Mouse (Mus musculus) CH12.LX (cell line): ENCODE results near the gene Camkmt. TPM values are rescaled to one million over a fixed set of nuclear protein-coding genes. Genes with fewer than 3 reads are reported as not detected.

ENCODE experiments used
- DNase-seq: peaks from one replicate; pipeline ENCODE4 v3.0.0-alpha.2; 2013; ENCODE audit errors: extremely low read depth
- H3K27ac ChIP-seq: 2 replicates; pipeline ENCODE4 v1.5.1; 2012; ENCODE audit warnings: low read depth, mild to moderate bottlenecking, control low read depth, moderate library complexity; ENCODE audit not compliant: insufficient read depth
- H3K27me3 ChIP-seq: replicated peaks from 2 replicates; pipeline ENCODE3; 2012; ENCODE audit warnings: inconsistent platforms
- H3K36me3 ChIP-seq, 2 experiments: replicated peaks in 1 of 2; 2 replicates each; pipeline versions ENCODE3 to v1.6.1; 2012; ENCODE audit warnings: inconsistent platforms in 1 of 2, low read length in 1 of 2, mild to moderate bottlenecking in 1 of 2, mixed read lengths in 1 of 2, moderate library complexity in 1 of 2; ENCODE audit not compliant: control insufficient read depth in 1 of 2, insufficient read depth in 1 of 2
- H3K4me1 ChIP-seq, 2 experiments: 2 replicates each; pipeline ENCODE4 v1.6.1; 2012; ENCODE audit warnings: inconsistent platforms in 1 of 2, moderate library complexity in 1 of 2; ENCODE audit not compliant: insufficient read depth in 2 of 2, control insufficient read depth in 1 of 2
- H3K4me2 ChIP-seq: 2 replicates; pipeline ENCODE4 v1.6.1; 2012; ENCODE audit warnings: low read depth, mild to moderate bottlenecking, control low read depth; ENCODE audit not compliant: poor library complexity, insufficient read depth, severe bottlenecking
- H3K4me3 ChIP-seq, 3 experiments: fragments of 150-350 bp in 1 of 3; sonication (generic) in 1 of 3; replicated peaks in 1 of 3; 2 replicates each; pipeline versions ENCODE3 to v1.5.1; 2011 to 2012; ENCODE audit warnings: low read depth in 2 of 3, low read length in 2 of 3, mild to moderate bottlenecking in 2 of 3, moderate library complexity in 2 of 3, control low read depth in 1 of 3, improper control_type of control experiment in 1 of 3, inconsistent platforms in 1 of 3, mixed read lengths in 1 of 3; ENCODE audit not compliant: poor library complexity in 1 of 3
- H3K79me2 ChIP-seq: replicated peaks from 2 replicates; pipeline ENCODE4 v1.6.1; 2012; ENCODE audit warnings: mild to moderate bottlenecking, moderate library complexity; ENCODE audit not compliant: control insufficient read depth, poor library complexity, insufficient read depth, severe bottlenecking; ENCODE audit errors: extremely low read depth
- H3K9ac ChIP-seq: 2 replicates; pipeline ENCODE4 v1.6.1; 2012; ENCODE audit warnings: low read depth, mild to moderate bottlenecking, control low read depth, moderate library complexity; ENCODE audit not compliant: insufficient read depth
- H3K9me3 ChIP-seq: replicated peaks from 2 replicates; pipeline ENCODE3; 2012; ENCODE audit warnings: low read length, inconsistent platforms, mixed read lengths
- BHLHE40 ChIP-seq: IDR thresholded peaks from 2 replicates; pipeline ENCODE4 v1.6.1; 2011; ENCODE audit warnings: mild to moderate bottlenecking, low read depth, low read length, improper control_type of control experiment
- CHD2 ChIP-seq: IDR thresholded peaks from 2 replicates; pipeline ENCODE4 v1.6.1; 2011; ENCODE audit warnings: low read length, improper control_type of control experiment
- CTCF ChIP-seq, 2 experiments: IDR thresholded peaks in 1 of 2; conservative IDR thresholded peaks in 1 of 2; 2 replicates each; pipeline ENCODE4 v1.5.1; 2011 to 2012; ENCODE audit warnings: low read depth in 2 of 2, low read length in 2 of 2, improper control_type of control experiment in 1 of 2, inconsistent platforms in 1 of 2, mild to moderate bottlenecking in 1 of 2, moderate library complexity in 1 of 2
- E2F4 ChIP-seq: IDR thresholded peaks from 2 replicates; pipeline ENCODE4 v1.6.1; 2011; ENCODE audit warnings: low read depth, low read length, improper control_type of control experiment; ENCODE audit not compliant: insufficient replicate concordance
- ELF1 ChIP-seq: IDR thresholded peaks from 2 replicates; pipeline ENCODE4 v1.6.1; 2014; ENCODE audit warnings: low read depth, mild to moderate bottlenecking, inconsistent platforms, low read length, improper control_type of control experiment
- EP300 ChIP-seq: IDR thresholded peaks from 2 replicates; pipeline ENCODE4 v1.6.1; 2011; ENCODE audit warnings: low read length, improper control_type of control experiment
- JUND ChIP-seq: conservative IDR thresholded peaks from 2 replicates; pipeline ENCODE4 v1.6.1; 2011; ENCODE audit warnings: low read depth, low read length, improper control_type of control experiment
- KAT2A ChIP-seq: IDR thresholded peaks from 2 replicates; pipeline ENCODE4 v1.6.1; 2012; ENCODE audit warnings: low read length, improper control_type of control experiment, inconsistent platforms; ENCODE audit not compliant: insufficient replicate concordance
- MAFK ChIP-seq: IDR thresholded peaks from 2 replicates; pipeline ENCODE4 v1.6.1; 2011; ENCODE audit warnings: low read length, improper control_type of control experiment; ENCODE audit not compliant: insufficient replicate concordance
- MAX ChIP-seq: IDR thresholded peaks from 2 replicates; pipeline ENCODE4 v1.6.1; 2011; ENCODE audit warnings: low read length, improper control_type of control experiment
- MAZ ChIP-seq: IDR thresholded peaks from 2 replicates; pipeline ENCODE4 v1.6.1; 2012; ENCODE audit warnings: low read depth, mild to moderate bottlenecking, inconsistent platforms, low read length, improper control_type of control experiment, moderate library complexity
- NELFE ChIP-seq: IDR thresholded peaks from 2 replicates; pipeline ENCODE4 v1.6.1; 2011; ENCODE audit warnings: low read depth, low read length, improper control_type of control experiment
- PAX5 ChIP-seq: IDR thresholded peaks from 2 replicates; pipeline ENCODE4 v1.6.1; 2012; ENCODE audit warnings: low read length, inconsistent platforms, mixed read lengths
- POLR2AphosphoS2 ChIP-seq: IDR thresholded peaks from 2 replicates; pipeline ENCODE4 v1.6.1; 2011; ENCODE audit warnings: low read depth, low read length, improper control_type of control experiment
- RAD21 ChIP-seq: IDR thresholded peaks from 2 replicates; pipeline ENCODE4 v1.6.1; 2011; ENCODE audit warnings: low read depth, mild to moderate bottlenecking, low read length, improper control_type of control experiment, moderate library complexity
- SIN3A ChIP-seq: IDR thresholded peaks from 2 replicates; pipeline ENCODE4 v1.6.1; 2012; ENCODE audit warnings: low read length, improper control_type of control experiment, inconsistent platforms
- SMC3 ChIP-seq: IDR thresholded peaks from 2 replicates; pipeline ENCODE4 v1.6.1; 2011; ENCODE audit warnings: low read depth, low read length, improper control_type of control experiment
- TCF12 ChIP-seq: IDR thresholded peaks from 2 replicates; pipeline ENCODE4 v1.6.1; 2014; ENCODE audit warnings: low read depth, mild to moderate bottlenecking, inconsistent platforms, low read length, improper control_type of control experiment
- UBTF ChIP-seq: IDR thresholded peaks from 2 replicates; pipeline ENCODE4 v1.6.1; 2012; ENCODE audit warnings: low read depth, mild to moderate bottlenecking, inconsistent platforms, low read length, improper control_type of control experiment, moderate library complexity
- USF1 ChIP-seq: IDR thresholded peaks from 2 replicates; pipeline ENCODE4 v1.6.1; 2014; ENCODE audit warnings: low read depth, mild to moderate bottlenecking, inconsistent platforms, low read length, improper control_type of control experiment
- USF2 ChIP-seq: conservative IDR thresholded peaks from 2 replicates; pipeline ENCODE4 v1.6.1; 2011; ENCODE audit warnings: low read depth, low read length, improper control_type of control experiment
- ZKSCAN1 ChIP-seq: IDR thresholded peaks from 2 replicates; pipeline ENCODE4 v1.6.1; 2012; ENCODE audit warnings: low read depth, inconsistent platforms, low read length, improper control_type of control experiment, borderline replicate concordance
- ZMIZ1 ChIP-seq: IDR thresholded peaks from 2 replicates; pipeline ENCODE4 v1.6.1; 2012; ENCODE audit warnings: low read depth, mild to moderate bottlenecking, inconsistent platforms, low read length, improper control_type of control experiment
- ZNF384 ChIP-seq: IDR thresholded peaks from 2 replicates; pipeline ENCODE4 v1.6.1; 2012; ENCODE audit warnings: low read depth, low read length, improper control_type of control experiment, inconsistent platforms
- dilution Hi-C: fragments of 300-500 bp; cut with MboI; formaldehyde crosslinking; loops from 2 replicates; pipeline ENCODE4 v1.14.3; 2020; ENCODE audit warnings: low sequenced_read_pairs; ENCODE audit not compliant: extremely low pct_unique_long_range_greater_than_20kb, extremely low pct_ligation_motif_present
- in situ Hi-C: fragments of 300-500 bp; cut with MboI; formaldehyde crosslinking; loops from 3 replicates; pipeline ENCODE4 v1.14.3; 2019; ENCODE audit warnings: low sequenced_read_pairs, low pct_ligation_motif_present, low pct_unique_long_range_greater_than_20kb, mixed read lengths
- polyA plus RNA-seq: library from polyadenylated mRNA; unstranded; fragments of >175 nt; gene quantifications from 2 replicates; pipeline ENCODE4 v1.2.1, GENCODE M21; 2012; ENCODE audit warnings: low read depth; ENCODE audit not compliant: insufficient read length
- total RNA-seq, 2 experiments: library from RNA; depleted of rRNA; stranded (reverse); fragments of 300-350 nt in 1 of 2; fragments of >200 nt in 1 of 2; gene quantifications; 2 replicates each; pipeline ENCODE4 v1.2.3; 2012 to 2014

Gene Camkmt
- total and polyA plus RNA-seq, 3 experiments = 1.5 to 4.4 (median 1.8) TPM

- peaks cover 8% of the 10 kb centered on the region for H3K9me3 ChIP-seq
- dilution Hi-C loops = no loop called here
- no peak overlapping the region for H3K4me3 ChIP-seq
- H3K79me2 ChIP-seq = no peaks in the 10 kb centered on the region
- no peak overlapping the region for H3K4me2 ChIP-seq
- H3K27me3 ChIP-seq = no peaks in the 10 kb centered on the region
- H3K27ac ChIP-seq = no peak overlapping the region
- TF ChIP-seq ZKSCAN1 = no peak
- TF ChIP-seq NELFE = no peak
- no peak for TF ChIP-seq RAD21
- TF ChIP-seq USF2 = no peak
- TF ChIP-seq CTCF (conservative IDR thresholded peaks at IDR 0.05 in 1 of 2, IDR thresholded peaks at IDR 0.05 in 1 of 2; ENCODE audit: low read depth in 2 of 2, low read length in 2 of 2) = no peak
- TF ChIP-seq MAZ = no peak
- TF ChIP-seq UBTF = no peak
- no peak for TF ChIP-seq E2F4
- no peak for TF ChIP-seq ELF1
- no peak for TF ChIP-seq PAX5
- in situ Hi-C loops = no loop called here
- no peaks in the 10 kb centered on the region for H3K4me1 ChIP-seq
- H3K36me3 ChIP-seq = peaks cover 4 to 17% of the 10 kb centered on the region in 2 experiments
- no peak for DNase-seq
- H3K9ac ChIP-seq = no peak overlapping the region
Observed at GRCm38 (mm10) chr17:85103310-85103709, 13.0 kb downstream of the Camkmt start.

- TF ChIP-seq CTCF (conservative IDR thresholded peaks at IDR 0.05 in 1 of 2, IDR thresholded peaks at IDR 0.05 in 1 of 2; ENCODE audit: low read depth in 2 of 2, low read length in 2 of 2) = no peak
- no peak for TF ChIP-seq SIN3A
- no peak for TF ChIP-seq JUND
- no peak for TF ChIP-seq POLR2AphosphoS2
- no peak for TF ChIP-seq MAX
- no peak for TF ChIP-seq BHLHE40
- no peak for TF ChIP-seq ZMIZ1
- no peak for TF ChIP-seq CHD2
- no peak for TF ChIP-seq SMC3
- no peak for TF ChIP-seq ZNF384
- no peak for TF ChIP-seq ZKSCAN1
- TF ChIP-seq KAT2A = no peak
- TF ChIP-seq EP300 = no peak
- no peak for TF ChIP-seq TCF12
- TF ChIP-seq USF1 = no peak
- no peak for TF ChIP-seq MAFK
- TF ChIP-seq, all 38 proteins: peak for 0
- no peak overlapping the region for H3K4me3 ChIP-seq
Observed at GRCm38 (mm10) chr17:85110640-85111039, 20.3 kb downstream of the Camkmt start.

More at GRCm38 (mm10) chr17:85110640-85111039, 20.3 kb downstream of the Camkmt start:
- Histone ChIP-seq H3K9ac (no peak overlapping the region), H3K9me3 (peaks cover 4% of the 10 kb centered on the region), H3K27me3 (no peaks in the 10 kb centered on the region), H3K79me2 (no peaks in the 10 kb centered on the region), H3K36me3 (peaks cover 0 to 3% of the 10 kb centered on the region in 2 experiments), H3K4me1 (no peaks in the 10 kb centered on the region), H3K27ac (no peak overlapping the region), H3K4me2 (no peak overlapping the region)
- dilution Hi-C loops = no loop called here
- no peak for DNase-seq
- in situ Hi-C loops = no loop called here
